Mouse (Mus musculus): ENCODE data around the gene Cyb5r1. TPM values are rescaled to one million over a fixed set of nuclear protein-coding genes. Genes with fewer than 3 reads are reported as not detected.
A peak's percentile ranks its signal among the peaks of the same experiment; 100 is the strongest.
"Not testable (repeated sequence)": the region's sequence is repeated elsewhere in the genome, so short reads cannot be mapped to it uniquely, and the experiment has no call there.

The Cyb5r1 gene
- total RNA-seq, 2 experiments from 2014 or later: 15.9 TPM

DNA sequence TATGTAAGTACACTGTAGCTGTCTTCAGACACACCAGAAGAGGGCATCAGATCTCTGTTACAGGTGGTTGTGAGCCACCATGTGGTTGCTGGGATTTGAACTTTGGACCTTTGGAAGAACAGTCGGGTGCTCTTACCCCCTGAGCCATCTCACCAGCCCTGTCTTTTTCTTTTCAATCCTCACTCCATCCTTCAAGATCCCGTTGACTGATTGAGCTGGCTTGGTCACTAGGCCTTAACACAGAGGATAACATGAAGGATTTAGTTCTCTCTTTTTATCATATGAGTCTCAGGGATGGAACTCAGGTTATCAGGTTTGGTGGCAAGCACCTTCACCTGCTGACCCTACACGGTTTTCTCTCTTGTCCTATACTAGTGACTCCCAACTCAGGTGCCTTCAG lies 43.2 kb downstream of the Cyb5r1 start:
- intact Hi-C loops (cut with DNase I); DNase-seq (ENCODE audit: low spot score in 2 of 2): not testable (repeated sequence)

DNA sequence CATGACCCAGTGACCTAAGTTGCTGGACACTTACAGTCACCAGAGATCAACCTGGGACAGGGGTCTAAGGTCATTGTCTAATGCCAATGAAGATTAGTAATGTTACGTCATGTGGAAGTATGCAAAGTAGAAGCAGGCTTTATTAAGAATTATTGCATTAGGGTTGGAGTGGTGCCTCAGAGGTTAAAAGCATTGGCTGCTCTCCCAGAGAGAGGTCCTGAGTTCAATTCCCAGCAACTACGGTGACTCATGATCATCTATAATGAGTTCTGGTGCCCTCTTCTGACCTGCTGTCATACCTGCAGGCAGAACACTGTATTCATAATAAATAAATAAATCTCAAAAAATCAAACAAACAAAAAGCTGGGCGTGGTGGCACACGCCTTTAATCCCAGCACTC lies 44.8 kb downstream of the Cyb5r1 start:
- intact Hi-C loops (cut with DNase I): no loop called here
- DNase-seq (ENCODE audit: low spot score in 2 of 2): no peak

DNA sequence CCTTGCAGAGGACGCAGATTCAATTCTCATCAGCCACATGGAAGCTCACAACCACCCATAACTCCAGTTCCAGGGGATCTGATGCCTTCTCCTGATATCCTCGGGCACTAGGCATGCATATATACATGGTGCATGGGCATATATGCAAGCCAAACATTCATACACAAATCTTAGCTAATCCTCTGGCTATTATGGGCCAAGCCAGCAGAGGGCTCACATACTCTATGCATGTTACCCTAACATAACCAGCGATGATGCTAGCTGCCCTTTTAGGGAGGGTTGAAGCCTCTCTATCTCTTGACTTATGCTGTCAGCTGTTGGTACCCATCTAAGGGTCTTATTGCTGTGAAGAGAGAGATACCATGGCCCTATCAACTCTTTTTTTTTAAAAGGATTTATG lies 45.6 kb downstream of the Cyb5r1 start:
- intact Hi-C loops (cut with DNase I): no loop called here
- DNase-seq (ENCODE audit: low spot score in 2 of 2): peak; percentile 51 to 56

DNA sequence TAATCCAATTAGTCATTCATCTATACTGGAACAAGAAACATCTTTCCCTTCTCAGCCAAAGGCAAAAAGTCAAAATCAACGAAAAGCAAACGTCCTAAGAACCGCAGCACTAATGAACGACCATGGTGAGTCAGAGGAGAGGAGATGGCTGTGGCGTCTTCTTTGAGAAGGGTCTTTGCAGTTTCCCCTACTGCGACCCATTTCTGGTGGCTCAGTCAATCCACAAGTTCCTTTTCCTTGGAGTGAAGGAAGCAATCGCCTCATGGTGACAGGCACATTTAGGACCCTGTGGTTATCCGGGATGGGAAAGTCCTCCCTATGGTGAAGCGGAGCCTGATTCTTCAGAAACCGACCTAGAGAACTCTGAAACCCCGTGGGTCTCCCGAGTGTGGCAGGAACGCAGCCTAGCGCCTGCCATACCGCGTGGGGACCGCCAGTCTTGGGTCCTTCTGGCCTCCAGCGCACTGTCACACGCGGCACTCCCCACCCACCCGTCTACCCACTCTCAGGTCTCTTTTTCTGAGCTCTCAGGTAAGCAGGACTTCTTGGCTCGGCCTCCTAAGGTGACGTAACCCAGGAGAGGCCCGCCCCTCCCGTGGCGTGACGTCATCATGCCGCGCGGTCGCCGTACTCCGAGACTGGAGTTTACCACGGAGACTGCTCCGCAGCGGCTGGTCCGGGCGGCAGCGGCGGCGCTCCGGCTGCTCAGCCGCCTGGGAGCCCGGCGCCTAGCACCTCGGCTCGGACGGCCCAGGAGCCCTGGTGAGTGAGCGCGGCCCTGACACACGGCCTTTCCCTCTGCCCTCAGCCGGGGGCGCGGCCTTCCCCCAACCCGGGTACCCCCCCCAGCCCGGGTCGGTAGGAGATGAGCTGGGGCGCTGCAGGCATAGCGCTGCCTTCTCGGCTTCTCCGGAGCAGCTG lies 49.8 kb downstream of the Cyb5r1 start, which contains the start of gene Klhl12:
Gene Klhl12 (plus strand): TSS at position 628 of the 921 bp plus-strand sequence.
- intact Hi-C loops (cut with DNase I): loop anchor here (1.0 kb wide), 1 partner anchor 93 kb away; no protein-coding TSS in a partner anchor
- peak; percentile 93 to 96 for DNase-seq (ENCODE audit: low spot score in 2 of 2)

DNA sequence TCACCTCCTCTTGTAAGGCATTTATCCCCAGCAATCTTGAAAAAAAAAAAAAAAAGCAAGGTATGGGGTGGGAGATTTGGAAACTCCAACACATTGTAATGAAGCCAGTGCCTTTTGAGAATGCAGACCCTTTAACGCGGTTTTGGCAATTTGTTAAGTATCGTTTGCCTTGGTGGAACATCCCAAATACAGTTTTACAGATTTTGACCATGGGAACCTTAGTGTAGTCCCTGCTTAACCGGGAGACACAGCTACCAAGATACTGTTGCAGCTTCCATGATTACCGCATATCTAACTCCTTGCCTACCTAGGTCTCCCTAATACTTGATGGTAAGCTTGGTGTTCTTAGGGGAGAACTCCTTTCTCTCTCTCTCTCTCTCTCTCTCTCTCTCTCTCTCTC lies 50.7 kb downstream of the Cyb5r1 start:
- intact Hi-C loops (cut with DNase I): no loop called here
- no peak for DNase-seq (ENCODE audit: low spot score in 2 of 2)

DNA sequence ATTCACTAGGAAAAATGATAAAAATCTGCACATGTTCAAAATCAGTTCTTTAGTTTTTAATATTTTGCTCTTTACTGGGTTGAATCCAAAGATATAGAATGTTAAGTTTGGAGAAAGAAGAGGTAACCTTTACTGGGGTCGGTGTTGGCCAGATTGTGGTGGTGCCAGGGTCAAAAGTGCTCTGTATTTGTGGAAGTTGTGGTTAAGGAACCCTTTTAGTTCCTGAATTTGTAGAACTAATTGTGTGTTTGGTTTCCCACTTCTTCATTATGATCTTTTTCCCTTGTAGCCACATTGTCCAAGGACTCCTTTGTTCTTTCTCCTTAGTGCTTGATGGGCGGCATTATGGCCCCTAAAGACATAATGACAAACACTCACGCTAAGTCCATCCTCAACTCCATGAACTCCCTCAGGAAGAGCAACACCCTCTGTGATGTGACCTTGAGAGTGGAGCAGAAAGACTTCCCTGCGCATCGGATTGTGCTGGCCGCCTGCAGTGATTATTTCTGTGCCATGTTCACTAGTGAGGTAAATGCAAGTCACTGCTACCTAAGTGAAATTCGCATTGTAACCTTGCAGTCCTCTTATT lies 52.9 kb downstream of the Cyb5r1 start:
- DNase-seq (ENCODE audit: low spot score in 2 of 2): no peak
- intact Hi-C loops (cut with DNase I): no loop called here

DNA sequence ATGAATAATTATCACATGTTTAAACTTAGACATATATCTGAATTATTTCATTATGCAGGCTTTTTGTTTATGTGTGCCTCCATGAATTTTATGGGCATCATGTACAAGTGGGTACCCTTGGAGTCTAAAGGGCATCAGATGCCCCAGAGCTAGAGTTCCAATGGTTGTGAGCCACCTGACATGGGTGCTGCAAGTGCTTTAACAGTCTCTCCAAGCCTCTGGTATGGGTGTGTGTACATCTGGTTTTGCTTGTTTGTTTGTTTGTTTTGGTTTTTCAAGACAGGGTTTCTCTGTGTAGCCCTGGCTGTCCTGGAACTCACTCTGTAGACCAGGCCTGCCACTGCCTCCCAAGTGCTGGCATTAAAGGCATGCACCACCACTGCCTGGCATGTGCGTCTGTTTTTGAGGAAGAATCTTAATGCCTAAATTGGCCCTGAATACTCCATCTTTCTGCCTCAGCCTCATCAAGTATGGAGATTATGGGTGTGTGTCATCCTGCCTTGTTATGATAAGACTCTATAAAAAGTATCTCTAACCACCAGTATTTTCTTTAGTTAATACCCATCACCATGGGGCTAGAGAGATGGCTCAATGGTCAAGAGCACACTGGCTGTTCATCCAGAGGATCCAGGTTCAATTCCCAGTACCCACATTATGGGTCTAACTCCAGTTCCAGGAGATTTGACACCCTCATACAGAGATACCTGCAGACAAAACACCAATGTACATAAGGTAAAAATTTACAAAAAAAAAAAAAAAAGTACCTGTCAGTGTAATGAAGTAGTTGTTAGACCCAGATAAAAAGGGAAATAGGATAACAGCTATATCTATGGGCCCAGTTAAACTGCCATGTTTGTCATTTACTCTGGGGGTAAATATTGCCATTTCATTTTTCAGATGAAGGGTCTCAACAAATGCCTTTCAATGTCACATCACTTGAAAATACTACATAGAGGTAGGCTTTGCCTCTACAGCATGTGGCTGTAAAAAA lies 55.2 kb downstream of the Cyb5r1 start:
- DNase-seq (ENCODE audit: low spot score in 2 of 2): no peak
- intact Hi-C loops (cut with DNase I): no loop called here

Other genes starting within 250 kb of the Cyb5r1 start
- 1 to 10 TPM; 5.9 to 6.9 TPM for gene Chil1, start 223.4 kb upstream of the Cyb5r1 start, total RNA-seq (2021)
- gene Mybph, start 212.1 kb upstream of the Cyb5r1 start, total RNA-seq (2021): not detected
- 100 to 1,000 TPM; 169 to 185 TPM for gene Adora1, start 170.1 kb upstream of the Cyb5r1 start, total RNA-seq (2021)
- not detected for gene Myog, start 115.6 kb upstream of the Cyb5r1 start, total RNA-seq (2021)
- 10 to 100 TPM; 55.0 to 61.6 TPM for gene Ppfia4, start 72.6 kb upstream of the Cyb5r1 start, total RNA-seq (2021)
- 10 to 100 TPM; 67.6 to 95.0 TPM for gene Tmem183a, start 43.6 kb upstream of the Cyb5r1 start, total RNA-seq (2021)
- not detected for gene 4933406M09Rik, start 19.6 kb upstream of the Cyb5r1 start, total RNA-seq (2021)
- gene Adipor1, start 9.8 kb downstream of the Cyb5r1 start, total RNA-seq (2021): 10 to 100 TPM; 63.4 to 66.2 TPM
- 10 to 100 TPM; 35.4 to 37.1 TPM for gene Klhl12, start 50.0 kb downstream of the Cyb5r1 start, total RNA-seq (2021)
- 10 to 100 TPM; 30.1 to 32.3 TPM for gene Rabif, start 89.1 kb downstream of the Cyb5r1 start, total RNA-seq (2021)
- gene Mgat4e, start 144.1 kb downstream of the Cyb5r1 start, total RNA-seq (2021): not detected
- 10 to 100 TPM; 59.0 to 63.2 TPM for gene Kdm5b, start 154.6 kb downstream of the Cyb5r1 start, total RNA-seq (2021)
- 10 to 100 TPM; 35.2 to 36.0 TPM for gene Syt2, start 241.1 kb downstream of the Cyb5r1 start, total RNA-seq (2021)

Data from left cerebral cortex, postnatal 14 days (tissue).